ENCODE assay signal across 24 mouse cellular contexts in genomic region chr8:111563687-111564086, GRCm38 (mm10). TPM values are rescaled to one million over a fixed set of nuclear protein-coding genes. Genes with fewer than 3 reads are reported as not detected.
A peak's percentile ranks its signal among the peaks of the same experiment; 100 is the strongest.
DNase-seq lines count a peak whose midpoint lies in the region; ATAC-seq and TF ChIP-seq lines count a peak whose summit lies in the region.
"Had no signal": no experiment of that assay in that cellular context is flagged by ENCODE, and none has a peak within 500 bp of the region (broad histone marks: within the 10 kb centered on the region; RNA-seq: fewer than 3 reads in every experiment).

No protein-coding gene starts in this region.

- no peak overlapping the region for H3K9ac ChIP-seq in heart, embryonic 16.5 days (ENCODE audit: low read length)
- no peak overlapping the region for H3K9ac ChIP-seq in forebrain, postnatal 0 days
- H3K9ac ChIP-seq: embryonic facial prominence, embryonic 15.5 days; limb, embryonic 15.5 days; liver, embryonic 14.5 days; lung, embryonic 14.5 days; midbrain, embryonic 15.5 days had no signal

- H3K27ac ChIP-seq in heart, embryonic 16.5 days (ENCODE audit: low read length) = peak overlapping the region; percentile 16; the same call in 1 of the 2 replicates
- no peak overlapping the region for H3K27ac ChIP-seq in forebrain, postnatal 0 days (ENCODE audit: low read depth, low read length)
- H3K27ac ChIP-seq: embryonic facial prominence, embryonic 15.5 days; left cerebral cortex, adult 2 months; limb, embryonic 15.5 days; liver, embryonic 14.5 days; midbrain, embryonic 15.5 days had no signal

- no peaks in the 10 kb centered on the region for H3K27me3 ChIP-seq in heart, embryonic 16.5 days (ENCODE audit: control insufficient read depth, insufficient read depth, low read length)
- no peaks in the 10 kb centered on the region for H3K27me3 ChIP-seq in forebrain, postnatal 0 days (ENCODE audit: insufficient read depth, low read length)
- H3K27me3 ChIP-seq: embryonic facial prominence, embryonic 15.5 days; limb, embryonic 15.5 days; midbrain, embryonic 15.5 days had no signal

- DNase-seq in heart, adult 9 months (ENCODE audit: low spot score in 2 of 2) = no peak
- DNase-seq in T-cell, adult 2 months (ENCODE audit: low spot score) = peak; percentile 73
- DNase-seq in naive thymus-derived CD4-positive, alpha-beta T cell, adult 2 months (ENCODE audit: low read depth) = peak; percentile 84
- DNase-seq in thymus, postnatal 25 days = peak; percentile 68
- DNase-seq in layer of hippocampus, postnatal 36 days = no peak
- DNase-seq in embryo, embryonic 11 days = no peak
- no peak for DNase-seq in forebrain, postnatal 0 days
- DNase-seq: adrenal gland, postnatal 25 days; cerebellum, adult 9-10 months; gastrocnemius, postnatal 14 days; heart, adult 18-20 months; kidney, postnatal 36 days; lung, embryonic 14.5 days; lung, postnatal 36 days had no signal

- no peak overlapping the region for H3K4me3 ChIP-seq in heart, embryonic 16.5 days (ENCODE audit: low read length)
- H3K4me3 ChIP-seq in forebrain, postnatal 0 days (ENCODE audit: low read depth, low read length) = no peak overlapping the region
- H3K4me3 ChIP-seq: embryonic facial prominence, embryonic 15.5 days; left cerebral cortex, adult 2 months; limb, embryonic 15.5 days; midbrain, embryonic 15.5 days; myocyte had no signal

- peaks cover 51% of the 10 kb centered on the region for H3K4me1 ChIP-seq in heart, embryonic 16.5 days (ENCODE audit: control insufficient read depth, insufficient read depth, low read length)
- H3K4me1 ChIP-seq in forebrain, postnatal 0 days (ENCODE audit: insufficient read depth) = 0 out of 2 replicates have a peak, but pooled peaks cover 4% of the 10 kb centered on the region

- H3K36me3 ChIP-seq in heart, embryonic 16.5 days (ENCODE audit: control insufficient read depth, insufficient read depth) = no peaks in the 10 kb centered on the region
- H3K36me3 ChIP-seq in forebrain, postnatal 0 days (ENCODE audit: insufficient read depth) = no peaks in the 10 kb centered on the region
- H3K36me3 ChIP-seq: limb, embryonic 15.5 days; midbrain, embryonic 15.5 days had no signal

- 0 out of 2 replicates have a peak, but pooled peaks have one; percentile 39 for ATAC-seq in heart, embryonic 16.5 days (replicated peaks; ENCODE audit: extremely low read depth, insufficient read depth, low FRiP score)
- no peak for ATAC-seq in forebrain, postnatal 0 days
- ATAC-seq: forebrain, embryonic 14.5 days; hindbrain, embryonic 16.5 days; intestine, postnatal 0 days; midbrain, embryonic 15.5 days had no signal

- H3K9me3 ChIP-seq in heart, embryonic 16.5 days (replicated peaks; ENCODE audit: control insufficient read depth, low read length) = no peaks in the 10 kb centered on the region
- no peaks in the 10 kb centered on the region for H3K9me3 ChIP-seq in forebrain, postnatal 0 days (ENCODE audit: low read length)
- H3K9me3 ChIP-seq: embryonic facial prominence, embryonic 15.5 days; limb, embryonic 15.5 days; midbrain, embryonic 15.5 days had no signal

- TF ChIP-seq CTCF in forebrain, postnatal 0 days (IDR thresholded peaks at IDR 0.05; ENCODE audit: low read depth) = no peak

- WGBS in heart, embryonic 16.5 days = 86% methylated on average over 4 of the region's 4 CpGs
- WGBS in forebrain, postnatal 0 days = 91% methylated on average over 4 of the region's 4 CpGs

- no peak overlapping the region for H3K4me2 ChIP-seq in heart, embryonic 16.5 days (ENCODE audit: low read depth, low read length)
- no peak overlapping the region for H3K4me2 ChIP-seq in forebrain, postnatal 0 days (ENCODE audit: low read depth)
- H3K4me2 ChIP-seq: embryonic facial prominence, embryonic 15.5 days; limb, embryonic 15.5 days; lung, embryonic 14.5 days; midbrain, embryonic 15.5 days had no signal

RNA-seq across cellular contexts. Expression of gene Znrf1, which starts 27.8 kb away (rescaled TPM):
- polyA plus RNA-seq in heart, embryonic 16.5 days (2015; fragmentation: Nextera tagmentation; extraction: Ambion mirVana) = 19.7 and 20.8 TPM in 2 replicates
- 100 to 1,000 TPM; 110 to 118 TPM for total RNA-seq in layer of hippocampus, postnatal 36 days (2021)
- 180 and 225 TPM in 2 replicates for total RNA-seq in forebrain, postnatal 0 days (2014; rRNA removed)
- polyA plus RNA-seq in forebrain, postnatal 0 days (2015; fragmentation: Nextera tagmentation; extraction: Ambion mirVana) = 101 and 113 TPM in 2 replicates

RNA-seq across cellular contexts. Expression of gene Wdr59, which starts 41.8 kb away (rescaled TPM):
- 4.2 and 4.6 TPM in 2 replicates for polyA plus RNA-seq in heart, embryonic 16.5 days (2015; fragmentation: Nextera tagmentation; extraction: Ambion mirVana)
- total RNA-seq in layer of hippocampus, postnatal 36 days (2021) = 10 to 100 TPM; 23.2 to 24.9 TPM
- total RNA-seq in forebrain, postnatal 0 days (2014; rRNA removed) = 10.2 and 10.7 TPM in 2 replicates
- polyA plus RNA-seq in forebrain, postnatal 0 days (2015; fragmentation: Nextera tagmentation; extraction: Ambion mirVana) = 3.5 and 6.8 TPM in 2 replicates

Comparison
In these comparisons a context has a peak if more than half of its experiments do, and no peak if none do; other contexts are left out.
1. DNase-seq: peak in T-cell, adult 2 months (single experiment), naive thymus-derived CD4-positive, alpha-beta T cell, adult 2 months (single experiment) and thymus, postnatal 25 days (single experiment); none in heart, adult 9 months (0 of 2), layer of hippocampus, postnatal 36 days (0 of 2), embryo, embryonic 11 days (single experiment) and forebrain, postnatal 0 days (single experiment).